Mouse (Mus musculus) myocyte (in vitro differentiated cells): Measurements from ENCODE around the gene Gna14. TPM values are rescaled to one million over a fixed set of nuclear protein-coding genes. Genes with fewer than 3 reads are reported as not detected.

ENCODE experiments used
- H3K27me3 ChIP-seq: one replicate; pipeline ENCODE4 v1.6.1; 2011; ENCODE audit not compliant: control insufficient read depth, insufficient read depth, insufficient read length
- H3K36me3 ChIP-seq: one replicate; pipeline ENCODE4 v1.6.1; 2011; ENCODE audit not compliant: control insufficient read depth, insufficient read depth
- H3K4me2 ChIP-seq: one replicate; pipeline ENCODE4 v1.6.1; 2011; ENCODE audit warnings: low read depth, control low read depth
- H3K4me3 ChIP-seq: one replicate; pipeline ENCODE4 v1.5.1; 2011; ENCODE audit warnings: mild to moderate bottlenecking, control low read depth, moderate library complexity
- H3K79me2 ChIP-seq: one replicate; pipeline ENCODE4 v1.6.1; 2011; ENCODE audit not compliant: control insufficient read depth, insufficient read depth
- H3ac ChIP-seq: one replicate; pipeline ENCODE4 v1.6.1; 2011; ENCODE audit not compliant: control insufficient read depth, insufficient read length
- CEBPB ChIP-seq: IDR thresholded peaks from 2 replicates; pipeline ENCODE4 v1.6.1; 2011; ENCODE audit warnings: mild to moderate bottlenecking, moderate library complexity; ENCODE audit not compliant: poor library complexity, insufficient read depth, severe bottlenecking
- E2F4 ChIP-seq: IDR thresholded peaks from one replicate; pipeline ENCODE4 v1.6.1; 2011; ENCODE audit warnings: mild to moderate bottlenecking, control low read depth, moderate library complexity; ENCODE audit not compliant: insufficient read depth
- MAX ChIP-seq: IDR thresholded peaks from one replicate; pipeline ENCODE4 v1.6.1; 2011; ENCODE audit warnings: low read depth, mild to moderate bottlenecking, control low read depth
- MYOD1 ChIP-seq, 3 experiments: IDR thresholded peaks; one replicate each; pipeline ENCODE4 v1.6.1; 2011; ENCODE audit warnings: control low read depth in 2 of 3, low read depth in 2 of 3, mild to moderate bottlenecking in 2 of 3, moderate library complexity in 1 of 3; ENCODE audit not compliant: insufficient read length in 2 of 3, control insufficient read depth in 1 of 3
- MYOG ChIP-seq, 3 experiments: IDR thresholded peaks; one replicate each; pipeline ENCODE4 v1.6.1; 2011; ENCODE audit warnings: control low read depth in 2 of 3, low read depth in 2 of 3, mild to moderate bottlenecking in 2 of 3; ENCODE audit not compliant: insufficient read length in 2 of 3, control insufficient read depth in 1 of 3, insufficient read depth in 1 of 3
- POLR2A ChIP-seq: IDR thresholded peaks from one replicate; pipeline ENCODE4 v1.6.1; 2011; ENCODE audit warnings: low read depth, mild to moderate bottlenecking, control low read depth, moderate library complexity; ENCODE audit not compliant: insufficient read length
- POLR2AphosphoS2 ChIP-seq: IDR thresholded peaks from one replicate; pipeline ENCODE4 v1.6.1; 2011; ENCODE audit warnings: low read depth, control low read depth; ENCODE audit not compliant: insufficient read length
- REST ChIP-seq: IDR thresholded peaks from one replicate; pipeline ENCODE4 v1.6.1; 2011; ENCODE audit warnings: mild to moderate bottlenecking, control low read depth, moderate library complexity; ENCODE audit not compliant: insufficient read depth, insufficient read length
- SRF ChIP-seq: IDR thresholded peaks from one replicate; pipeline ENCODE4 v1.6.1; 2011; ENCODE audit warnings: low read depth; ENCODE audit not compliant: control insufficient read depth, insufficient read length
- TCF12 ChIP-seq: IDR thresholded peaks from one replicate; pipeline ENCODE4 v1.6.1; 2011; ENCODE audit warnings: mild to moderate bottlenecking, control low read depth; ENCODE audit not compliant: poor library complexity, insufficient read depth, severe bottlenecking
- TCF3 ChIP-seq: IDR thresholded peaks from one replicate; pipeline ENCODE4 v1.6.1; 2011; ENCODE audit warnings: low read depth, control low read depth; ENCODE audit not compliant: insufficient read length
- USF1 ChIP-seq: IDR thresholded peaks from one replicate; pipeline ENCODE4 v1.6.1; 2011; ENCODE audit warnings: low read depth, mild to moderate bottlenecking, control low read depth, moderate library complexity
- polyA plus RNA-seq: library from polyadenylated mRNA; unstranded; fragments of >200 nt; fragmentation: generic; extraction: Trizol; gene quantifications from one replicate; pipeline ENCODE4 v1.2.1, GENCODE M21; 2012; ENCODE audit warnings: missing spikeins

The Gna14 gene
- polyA plus RNA-seq, 1 experiment: 0.02 TPM

GRCm38 (mm10) chr19:16557971-16558370, 122.4 kb downstream of the Gna14 start:
- H3K36me3 ChIP-seq: no peaks in the 10 kb centered on the region
- no peak overlapping the region for H3K4me2 ChIP-seq
- no peak overlapping the region for H3K4me3 ChIP-seq
- no peaks in the 10 kb centered on the region for H3K27me3 ChIP-seq
- H3K79me2 ChIP-seq: no peaks in the 10 kb centered on the region
- H3ac ChIP-seq: no peak overlapping the region
- TF ChIP-seq MYOD1 (IDR thresholded peaks at IDR 0.05; ENCODE audit: control insufficient read depth in 1 of 3, insufficient read length in 2 of 3, low read depth in 2 of 3) (no peak), CEBPB (no peak), MAX (no peak), MYOG (IDR thresholded peaks at IDR 0.05; ENCODE audit: control insufficient read depth in 1 of 3, insufficient read depth in 1 of 3, insufficient read length in 2 of 3, low read depth in 2 of 3) (no peak), REST (no peak), POLR2AphosphoS2 (no peak), SRF (no peak), USF1 (no peak), TCF3 (no peak), TCF12 (no peak), E2F4 (no peak), POLR2A (no peak)

- H3K27me3 ChIP-seq: no peaks in the 10 kb centered on the region
- no peak for TF ChIP-seq MYOG (IDR thresholded peaks at IDR 0.05; ENCODE audit: control insufficient read depth in 1 of 3, insufficient read depth in 1 of 3, insufficient read length in 2 of 3, low read depth in 2 of 3)
- TF ChIP-seq POLR2AphosphoS2: no peak
- no peak for TF ChIP-seq SRF
- no peak for TF ChIP-seq REST
- TF ChIP-seq TCF12: no peak
- no peak for TF ChIP-seq CEBPB
- no peak for TF ChIP-seq USF1
- TF ChIP-seq E2F4: no peak
- TF ChIP-seq POLR2A: no peak
- no peak for TF ChIP-seq MYOD1 (IDR thresholded peaks at IDR 0.05; ENCODE audit: control insufficient read depth in 1 of 3, insufficient read length in 2 of 3, low read depth in 2 of 3)
- TF ChIP-seq MAX: no peak
- TF ChIP-seq TCF3: no peak
- no peak overlapping the region for H3ac ChIP-seq
- H3K4me3 ChIP-seq: no peak overlapping the region
- H3K79me2 ChIP-seq: no peaks in the 10 kb centered on the region
- H3K36me3 ChIP-seq: no peaks in the 10 kb centered on the region
- H3K4me2 ChIP-seq: no peak overlapping the region
These were observed 123.0 kb downstream of the Gna14 start for GRCm38 (mm10) chr19:16558570-16558969.

GRCm38 (mm10) chr19:16559243-16559896, 123.8 kb downstream of the Gna14 start:
- Histone ChIP-seq H3ac (no peak overlapping the region), H3K27me3 (no peaks in the 10 kb centered on the region), H3K36me3 (no peaks in the 10 kb centered on the region), H3K4me2 (no peak overlapping the region), H3K4me3 (no peak overlapping the region), H3K79me2 (no peaks in the 10 kb centered on the region)
- no peak for TF ChIP-seq TCF3
- no peak for TF ChIP-seq TCF12
- no peak for TF ChIP-seq POLR2AphosphoS2
- no peak for TF ChIP-seq MYOG (IDR thresholded peaks at IDR 0.05; ENCODE audit: control insufficient read depth in 1 of 3, insufficient read depth in 1 of 3, insufficient read length in 2 of 3, low read depth in 2 of 3)
- no peak for TF ChIP-seq MYOD1 (IDR thresholded peaks at IDR 0.05; ENCODE audit: control insufficient read depth in 1 of 3, insufficient read length in 2 of 3, low read depth in 2 of 3)
- TF ChIP-seq USF1: no peak
- TF ChIP-seq MAX: no peak
- no peak for TF ChIP-seq E2F4
- TF ChIP-seq REST: no peak
- no peak for TF ChIP-seq CEBPB
- TF ChIP-seq POLR2A: no peak
- no peak for TF ChIP-seq SRF

- Histone ChIP-seq H3K79me2 (no peaks in the 10 kb centered on the region), H3K4me3 (no peak overlapping the region), H3K4me2 (no peak overlapping the region), H3K36me3 (no peaks in the 10 kb centered on the region), H3ac (no peak overlapping the region), H3K27me3 (no peaks in the 10 kb centered on the region)
- no peak for TF ChIP-seq USF1
- no peak for TF ChIP-seq MAX
- no peak for TF ChIP-seq SRF
- no peak for TF ChIP-seq CEBPB
- no peak for TF ChIP-seq POLR2AphosphoS2
- no peak for TF ChIP-seq POLR2A
- no peak for TF ChIP-seq REST
These were observed 127.1 kb downstream of the Gna14 start for GRCm38 (mm10) chr19:16562676-16563075.

GRCm38 (mm10) chr19:16576790-16577189, 141.2 kb downstream of the Gna14 start:
- TF ChIP-seq CEBPB (no peak), E2F4 (no peak), POLR2A (no peak), USF1 (no peak), SRF (no peak)
- Histone ChIP-seq H3K4me2 (no peak overlapping the region), H3K4me3 (no peak overlapping the region), H3K27me3 (peaks cover 4% of the 10 kb centered on the region), H3K79me2 (no peaks in the 10 kb centered on the region), H3ac (no peak overlapping the region), H3K36me3 (no peaks in the 10 kb centered on the region)
